ENCODE assay signal across 23 mouse cellular contexts in genomic region chr8:61425125-61425524, GRCm38 (mm10).
DNase-seq lines count a peak whose midpoint lies in the region; ATAC-seq and TF ChIP-seq lines count a peak whose summit lies in the region.
"Had no signal": no experiment of that assay in that cellular context is flagged by ENCODE, and none has a peak within 500 bp of the region (broad histone marks: within the 10 kb centered on the region; RNA-seq: fewer than 3 reads in every experiment).

No protein-coding gene starts in this region.

- no peak for ATAC-seq in midbrain, embryonic 11.5 days (ENCODE audit: low FRiP score)
- no peak for ATAC-seq in midbrain, postnatal 0 days (ENCODE audit: low FRiP score)
- ATAC-seq in activated CD4-positive, CD25-positive, alpha-beta regulatory T cell, adult 4 months = peak; percentile 41
- ATAC-seq in heart, embryonic 12.5 days (ENCODE audit: insufficient number of reproducible peaks, low FRiP score) = no peak
- ATAC-seq: forebrain, embryonic 13.5 days; forebrain, embryonic 15.5 days; forebrain, postnatal 0 days; Patski had no signal

- peak; percentile 74 for DNase-seq in midbrain, embryonic 11.5 days (ENCODE audit: low spot score, missing footprints)
- DNase-seq in midbrain, postnatal 0 days (ENCODE audit: low spot score) = no peak
- DNase-seq in naive thymus-derived CD4-positive, alpha-beta T cell, adult 2 months (ENCODE audit: low read depth) = peak; percentile 11
- DNase-seq in hindbrain, embryonic 10.5 days (ENCODE audit: low spot score) = no peak
- DNase-seq: adrenal gland, adult 2 months; adrenal gland, postnatal 10 days; adrenal gland, postnatal 25 days; B cell, adult 2 months; cerebellum, adult 11 months; cerebellum, adult 18-20 months; cerebellum, adult 8-10 months; cerebellum, postnatal 10 days; cerebellum, postnatal 25 days; forebrain, postnatal 0 days had no signal

- H3K36me3 ChIP-seq in midbrain, embryonic 11.5 days (ENCODE audit: control insufficient read depth, insufficient read depth, low read length) = no peaks in the 10 kb centered on the region
- H3K36me3 ChIP-seq in midbrain, postnatal 0 days (ENCODE audit: insufficient read depth, low read length) = no peaks in the 10 kb centered on the region
- H3K36me3 ChIP-seq in hindbrain, embryonic 10.5 days = no peaks in the 10 kb centered on the region
- H3K36me3 ChIP-seq in heart, embryonic 12.5 days = no peaks in the 10 kb centered on the region
- H3K36me3 ChIP-seq: embryonic facial prominence, embryonic 10.5 days; embryonic facial prominence, embryonic 12.5 days; forebrain, embryonic 15.5 days; G1E had no signal

- no peak overlapping the region for H3K4me2 ChIP-seq in midbrain, embryonic 11.5 days
- H3K4me2 ChIP-seq in midbrain, postnatal 0 days (ENCODE audit: low read depth, low read length, poor library complexity, severe bottlenecking) = no peak overlapping the region
- no peak overlapping the region for H3K4me2 ChIP-seq in heart, embryonic 12.5 days
- H3K4me2 ChIP-seq: embryonic facial prominence, embryonic 12.5 days; forebrain, embryonic 13.5 days; forebrain, embryonic 15.5 days had no signal

- H3K4me3 ChIP-seq in midbrain, embryonic 11.5 days (ENCODE audit: low read depth, low read length) = no peak overlapping the region
- no peak overlapping the region for H3K4me3 ChIP-seq in midbrain, postnatal 0 days (ENCODE audit: low read depth, low read length)
- no peak overlapping the region for H3K4me3 ChIP-seq in hindbrain, embryonic 10.5 days
- H3K4me3 ChIP-seq in heart, embryonic 12.5 days = no peak overlapping the region
- H3K4me3 ChIP-seq: embryonic facial prominence, embryonic 10.5 days; embryonic facial prominence, embryonic 12.5 days; forebrain, embryonic 13.5 days; forebrain, embryonic 15.5 days had no signal

- TF ChIP-seq CTCF in midbrain, postnatal 0 days (IDR thresholded peaks at IDR 0.05) = no peak

- H3K4me1 ChIP-seq in midbrain, embryonic 11.5 days (ENCODE audit: control insufficient read depth, insufficient read depth, low read length) = no peaks in the 10 kb centered on the region; the same call in 1 of the 2 replicates
- H3K4me1 ChIP-seq in midbrain, postnatal 0 days (ENCODE audit: insufficient read depth, low read length) = no peaks in the 10 kb centered on the region
- peaks cover 6% of the 10 kb centered on the region; the same call in 1 of the 2 replicates for H3K4me1 ChIP-seq in hindbrain, embryonic 10.5 days (replicated peaks)
- H3K4me1 ChIP-seq in heart, embryonic 12.5 days (replicated peaks) = peaks cover 16% of the 10 kb centered on the region; the same call in 1 of the 2 replicates

- no peak overlapping the region for H3K9ac ChIP-seq in midbrain, embryonic 11.5 days (ENCODE audit: low read length)
- no peak overlapping the region for H3K9ac ChIP-seq in midbrain, postnatal 0 days (replicated peaks; ENCODE audit: low read length, poor library complexity, severe bottlenecking)
- H3K9ac ChIP-seq in heart, embryonic 12.5 days = no peak overlapping the region
- H3K9ac ChIP-seq: embryonic facial prominence, embryonic 12.5 days; forebrain, embryonic 13.5 days; forebrain, embryonic 15.5 days; forebrain, postnatal 0 days had no signal

- H3K9me3 ChIP-seq in midbrain, embryonic 11.5 days (ENCODE audit: control insufficient read depth, low read length) = no peaks in the 10 kb centered on the region
- H3K9me3 ChIP-seq in midbrain, postnatal 0 days (ENCODE audit: low read length) = no peaks in the 10 kb centered on the region
- 0 out of 2 replicates have a peak, but pooled peaks cover 2% of the 10 kb centered on the region for H3K9me3 ChIP-seq in hindbrain, embryonic 10.5 days
- H3K9me3 ChIP-seq in heart, embryonic 12.5 days (replicated peaks) = no peaks in the 10 kb centered on the region
- H3K9me3 ChIP-seq: embryonic facial prominence, embryonic 12.5 days; forebrain, embryonic 13.5 days; forebrain, embryonic 15.5 days had no signal

- H3K27ac ChIP-seq in midbrain, embryonic 11.5 days (ENCODE audit: low read depth, low read length) = no peak overlapping the region
- no peak overlapping the region for H3K27ac ChIP-seq in midbrain, postnatal 0 days (ENCODE audit: low read depth, low read length)
- no peak overlapping the region for H3K27ac ChIP-seq in hindbrain, embryonic 10.5 days
- no peak overlapping the region for H3K27ac ChIP-seq in heart, embryonic 12.5 days (ENCODE audit: poor library complexity, severe bottlenecking)
- H3K27ac ChIP-seq: embryonic facial prominence, embryonic 10.5 days; embryonic facial prominence, embryonic 12.5 days; forebrain, embryonic 13.5 days; forebrain, embryonic 15.5 days had no signal

- H3K27me3 ChIP-seq in midbrain, embryonic 11.5 days (ENCODE audit: control insufficient read depth, insufficient read depth, low read length) = no peaks in the 10 kb centered on the region
- no peaks in the 10 kb centered on the region for H3K27me3 ChIP-seq in midbrain, postnatal 0 days (ENCODE audit: insufficient read depth, low read length)
- H3K27me3 ChIP-seq in hindbrain, embryonic 10.5 days (ENCODE audit: insufficient read depth, poor library complexity, severe bottlenecking) = no peaks in the 10 kb centered on the region
- H3K27me3 ChIP-seq in heart, embryonic 12.5 days (replicated peaks) = no peaks in the 10 kb centered on the region
- H3K27me3 ChIP-seq: CH12.LX; embryonic facial prominence, embryonic 12.5 days; forebrain, embryonic 13.5 days; forebrain, embryonic 15.5 days; Patski had no signal

Comparison
In these comparisons a context has a peak if more than half of its experiments do, and no peak if none do; other contexts are left out.
1. DNase-seq: peak in midbrain, embryonic 11.5 days (single experiment) and naive thymus-derived CD4-positive, alpha-beta T cell, adult 2 months (single experiment); none in midbrain, postnatal 0 days (single experiment) and hindbrain, embryonic 10.5 days (single experiment).